Mouse (Mus musculus): ENCODE data around the gene Iqcj. TPM values are rescaled to one million over a fixed set of nuclear protein-coding genes. Genes with fewer than 3 reads are reported as not detected.

Iqcj gene
- not detected in 2 replicates for polyA plus RNA-seq (2012; rRNA removed)

DNA sequence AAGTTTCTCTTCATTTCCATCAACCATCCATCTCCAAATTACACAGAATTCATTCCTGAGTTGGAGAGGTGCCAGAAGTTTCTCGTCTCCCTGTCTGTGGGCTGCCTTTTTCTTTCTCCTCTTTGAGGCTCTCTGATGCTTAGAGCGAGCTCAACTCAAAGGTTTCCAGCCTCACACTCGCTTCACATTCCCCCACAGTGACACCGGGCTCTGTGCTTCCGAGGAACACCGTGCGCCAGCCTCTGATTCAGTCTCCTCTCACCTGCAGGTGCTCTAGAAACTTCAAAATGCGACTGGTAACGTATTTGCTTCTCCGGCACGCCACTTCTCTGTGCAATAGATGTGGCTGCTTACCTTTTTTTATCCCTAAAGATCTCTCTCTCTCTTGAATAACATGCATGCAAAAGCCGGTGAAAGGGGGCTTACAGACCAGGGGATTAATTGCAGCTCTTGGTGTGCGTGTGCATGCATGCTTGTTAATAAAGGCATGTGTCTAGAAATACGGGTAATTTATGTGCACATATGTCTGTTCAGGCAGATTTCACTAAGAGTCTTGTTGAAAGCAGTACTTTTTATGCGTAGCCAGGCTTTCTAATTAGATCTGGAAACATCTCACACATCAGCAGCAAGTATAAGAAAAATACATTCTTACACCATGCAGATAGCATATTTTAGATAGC lies at the start of gene Iqcj, which contains the start of gene Iqschfp:
TSS of gene Iqcj (plus strand) at position 195 of the 680 bp plus-strand sequence.
TSS of gene Iqschfp (plus strand) at position 207 of the 680 bp plus-strand sequence.
- 79% methylated on average over 15 of the region's 15 CpGs for WGBS
- H3K27me3 ChIP-seq (ENCODE audit: control insufficient read depth, insufficient read depth, low read length), result no peaks in the 10 kb centered on the region
- no peaks in the 10 kb centered on the region for H3K4me1 ChIP-seq (ENCODE audit: control insufficient read depth, insufficient read depth, insufficient read length)
- TF ChIP-seq POLR2A (IDR thresholded peaks at IDR 0.05; ENCODE audit: low read depth, low read length), result no peak
- no peak within 1 kb of the TSS for H3K27ac ChIP-seq (ENCODE audit: insufficient read depth, low read length)
- no peaks in the 10 kb centered on the region for H3K36me3 ChIP-seq (ENCODE audit: control insufficient read depth, insufficient read depth, low read length)
- no peak for DNase-seq (ENCODE audit: low read depth in 1 of 2, low spot score in 2 of 2)
- no peak within 1 kb of the TSS for H3K4me3 ChIP-seq (ENCODE audit: extremely low read depth, insufficient read depth, insufficient read length)

DNA sequence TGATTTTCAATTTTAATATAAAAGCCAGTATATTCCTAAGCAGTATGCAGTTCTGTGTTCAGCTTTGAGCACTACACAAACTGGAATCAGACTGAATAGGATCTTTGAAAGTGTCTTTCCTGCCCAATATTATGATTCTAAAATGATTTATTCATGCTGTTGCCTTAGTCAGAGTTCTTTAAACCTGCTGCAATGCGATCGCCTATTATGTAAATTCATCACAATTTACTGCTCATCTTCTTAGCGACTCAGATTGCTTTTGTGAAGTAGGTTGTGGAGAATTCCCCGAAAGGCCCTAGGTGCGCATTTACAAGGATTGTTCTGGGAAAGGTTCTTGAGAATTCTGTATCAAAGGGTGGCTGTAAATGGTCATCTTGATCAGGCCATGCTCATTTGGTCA lies 39.6 kb upstream of the Iqcj start:
- no peaks in the 10 kb centered on the region for H3K4me1 ChIP-seq (ENCODE audit: control insufficient read depth, insufficient read depth, insufficient read length)
- no peak for DNase-seq (ENCODE audit: low read depth in 1 of 2, low spot score in 2 of 2)
- H3K27ac ChIP-seq (ENCODE audit: insufficient read depth, low read length), result no peak overlapping the region
- 88% methylated on average over 5 of the region's 5 CpGs for whole genome bisulfite sequencing
- TF ChIP-seq POLR2A (IDR thresholded peaks at IDR 0.05; ENCODE audit: low read depth, low read length) (no peak), CTCF (IDR thresholded peaks at IDR 0.05; ENCODE audit: extremely low read depth, insufficient read depth, insufficient read length, insufficient replicate concordance) (no peak)
- H3K36me3 ChIP-seq (ENCODE audit: control insufficient read depth, insufficient read depth, low read length), result no peaks in the 10 kb centered on the region
- H3K4me3 ChIP-seq (ENCODE audit: extremely low read depth, insufficient read depth, insufficient read length), result no peak overlapping the region
- H3K27me3 ChIP-seq (ENCODE audit: control insufficient read depth, insufficient read depth, low read length), result no peaks in the 10 kb centered on the region

GRCm38 (mm10) chr3:67861524-67861923 lies 30.5 kb upstream of the Iqcj start:
- no peaks in the 10 kb centered on the region for H3K36me3 ChIP-seq (ENCODE audit: control insufficient read depth, insufficient read depth, low read length)
- no peak overlapping the region for H3K27ac ChIP-seq (ENCODE audit: insufficient read depth, low read length)
- H3K4me1 ChIP-seq (ENCODE audit: control insufficient read depth, insufficient read depth, insufficient read length), result no peaks in the 10 kb centered on the region
- no peak for DNase-seq (ENCODE audit: low read depth in 1 of 2, low spot score in 2 of 2)
- 81% methylated on average over 3 of the region's 3 CpGs for WGBS
- H3K27me3 ChIP-seq (ENCODE audit: control insufficient read depth, insufficient read depth, low read length), result no peaks in the 10 kb centered on the region
- H3K4me3 ChIP-seq (ENCODE audit: extremely low read depth, insufficient read depth, insufficient read length), result no peak overlapping the region
- TF ChIP-seq POLR2A (IDR thresholded peaks at IDR 0.05; ENCODE audit: low read depth, low read length) (no peak), CTCF (IDR thresholded peaks at IDR 0.05; ENCODE audit: extremely low read depth, insufficient read depth, insufficient read length, insufficient replicate concordance) (no peak)

- Histone ChIP-seq H3K36me3 (ENCODE audit: control insufficient read depth, insufficient read depth, low read length) (no peaks in the 10 kb centered on the region), H3K4me3 (ENCODE audit: extremely low read depth, insufficient read depth, insufficient read length) (no peak overlapping the region), H3K27me3 (ENCODE audit: control insufficient read depth, insufficient read depth, low read length) (no peaks in the 10 kb centered on the region), H3K27ac (ENCODE audit: insufficient read depth, low read length) (no peak overlapping the region), H3K4me1 (ENCODE audit: control insufficient read depth, insufficient read depth, insufficient read length) (no peaks in the 10 kb centered on the region)
- DNase-seq (ENCODE audit: low read depth in 1 of 2, low spot score in 2 of 2), result no peak
- TF ChIP-seq CTCF (IDR thresholded peaks at IDR 0.05; ENCODE audit: extremely low read depth, insufficient read depth, insufficient read length, insufficient replicate concordance), result no peak
- WGBS, result 87% methylated on average over 13 of the region's 13 CpGs
These were observed 24.5 kb upstream of the Iqcj start for GRCm38 (mm10) chr3:67867420-67868065.

DNA sequence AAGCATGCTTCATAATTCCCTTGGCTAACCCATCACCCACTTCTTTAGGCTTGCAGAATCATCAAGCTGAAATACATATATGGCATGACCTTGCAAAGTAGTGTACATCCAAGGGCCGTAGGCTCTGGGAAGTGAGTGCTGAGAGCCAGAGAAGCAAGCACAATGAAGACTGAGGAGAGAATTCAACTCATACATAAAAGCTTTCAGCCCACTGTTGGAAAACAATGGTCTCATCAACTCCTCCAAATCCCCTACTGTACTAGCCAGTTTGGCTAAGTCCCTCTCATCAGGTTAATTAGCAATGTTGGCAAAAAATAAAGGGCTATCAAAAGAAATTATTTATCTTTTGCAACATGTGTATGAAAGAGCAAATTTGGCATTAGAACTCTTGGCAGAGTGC lies 22.6 kb upstream of the Iqcj start:
- TF ChIP-seq POLR2A (IDR thresholded peaks at IDR 0.05; ENCODE audit: low read depth, low read length) (no peak), CTCF (IDR thresholded peaks at IDR 0.05; ENCODE audit: extremely low read depth, insufficient read depth, insufficient read length, insufficient replicate concordance) (no peak)
- Histone ChIP-seq H3K36me3 (ENCODE audit: control insufficient read depth, insufficient read depth, low read length) (no peaks in the 10 kb centered on the region), H3K27ac (ENCODE audit: insufficient read depth, low read length) (no peak overlapping the region), H3K27me3 (ENCODE audit: control insufficient read depth, insufficient read depth, low read length) (no peaks in the 10 kb centered on the region), H3K4me3 (ENCODE audit: extremely low read depth, insufficient read depth, insufficient read length) (no peak overlapping the region), H3K4me1 (ENCODE audit: control insufficient read depth, insufficient read depth, insufficient read length) (no peaks in the 10 kb centered on the region)
- DNase-seq (ENCODE audit: low read depth in 1 of 2, low spot score in 2 of 2), result no peak
- WGBS, result 97% methylated on average over 1 of the region's 1 CpGs

DNA sequence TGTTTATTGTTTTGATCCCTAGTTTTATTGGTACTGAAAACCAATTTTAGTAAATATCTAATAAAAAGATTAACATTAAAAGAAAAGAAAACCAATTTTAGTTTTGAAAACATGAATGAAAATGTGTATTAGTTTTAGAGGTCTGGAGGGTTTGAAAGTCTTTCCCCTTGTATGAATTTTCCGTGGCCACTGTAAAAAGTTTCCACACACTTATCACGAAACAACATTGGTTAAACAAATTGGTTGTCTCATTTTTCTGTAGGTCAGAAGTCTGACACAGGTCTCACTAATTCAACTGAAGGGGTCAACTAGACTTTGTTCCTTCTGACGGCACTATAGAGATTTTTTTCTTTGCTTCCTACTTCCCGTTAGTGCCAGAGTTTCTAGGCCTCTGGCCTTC lies 14.8 kb upstream of the Iqcj start:
- no peak for DNase-seq (ENCODE audit: low read depth in 1 of 2, low spot score in 2 of 2)
- H3K27ac ChIP-seq (ENCODE audit: insufficient read depth, low read length), result no peak overlapping the region
- H3K36me3 ChIP-seq (ENCODE audit: control insufficient read depth, insufficient read depth, low read length), result no peaks in the 10 kb centered on the region
- no peak for TF ChIP-seq POLR2A (IDR thresholded peaks at IDR 0.05; ENCODE audit: low read depth, low read length)
- no peaks in the 10 kb centered on the region for H3K27me3 ChIP-seq (ENCODE audit: control insufficient read depth, insufficient read depth, low read length)
- no peak overlapping the region for H3K4me3 ChIP-seq (ENCODE audit: extremely low read depth, insufficient read depth, insufficient read length)
- 74% methylated on average over 4 of the region's 4 CpGs for WGBS
- no peaks in the 10 kb centered on the region for H3K4me1 ChIP-seq (ENCODE audit: control insufficient read depth, insufficient read depth, insufficient read length)

DNA sequence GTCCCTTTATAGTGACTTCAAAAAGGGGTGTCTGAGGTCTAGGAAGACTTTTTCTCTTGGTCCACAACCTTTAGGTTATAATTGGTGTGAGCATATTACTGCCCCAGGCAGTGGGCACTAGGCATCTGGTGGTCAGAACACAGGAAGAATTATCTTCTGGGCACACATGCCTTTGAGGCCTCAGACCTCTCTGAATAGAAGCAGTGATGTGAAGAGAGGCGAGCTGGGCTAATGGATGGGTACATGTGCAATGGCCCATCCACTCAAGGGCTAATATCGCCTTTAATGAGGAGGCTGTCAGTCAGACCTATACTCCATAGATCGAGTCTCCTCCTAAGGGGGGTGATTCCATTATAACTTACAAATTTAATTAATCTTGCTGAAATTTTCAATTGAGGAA lies 7.7 kb upstream of the Iqcj start:
- TF ChIP-seq CTCF (IDR thresholded peaks at IDR 0.05; ENCODE audit: extremely low read depth, insufficient read depth, insufficient read length, insufficient replicate concordance) (no peak), POLR2A (IDR thresholded peaks at IDR 0.05; ENCODE audit: low read depth, low read length) (no peak)
- H3K27ac ChIP-seq (ENCODE audit: insufficient read depth, low read length), result no peak overlapping the region
- no peak for DNase-seq (ENCODE audit: low read depth in 1 of 2, low spot score in 2 of 2)
- WGBS, result 79% methylated on average over 3 of the region's 3 CpGs
- H3K27me3 ChIP-seq (ENCODE audit: control insufficient read depth, insufficient read depth, low read length), result no peaks in the 10 kb centered on the region
- H3K36me3 ChIP-seq (ENCODE audit: control insufficient read depth, insufficient read depth, low read length), result no peaks in the 10 kb centered on the region
- no peak overlapping the region for H3K4me3 ChIP-seq (ENCODE audit: extremely low read depth, insufficient read depth, insufficient read length)
- no peaks in the 10 kb centered on the region for H3K4me1 ChIP-seq (ENCODE audit: control insufficient read depth, insufficient read depth, insufficient read length)

All from spleen, adult 2 months (tissue).